Mouse (Mus musculus) urinary bladder, postnatal 36 days (tissue): ENCODE measurements around the gene Stx3.

Source experiments
- DNase-seq, 2 experiments: peaks; one replicate each; pipeline ENCODE4 v3.0.0; 2022; ENCODE audit warnings: low spot score in 2 of 2, mixed read lengths in 1 of 2

Gene Stx3

DNA sequence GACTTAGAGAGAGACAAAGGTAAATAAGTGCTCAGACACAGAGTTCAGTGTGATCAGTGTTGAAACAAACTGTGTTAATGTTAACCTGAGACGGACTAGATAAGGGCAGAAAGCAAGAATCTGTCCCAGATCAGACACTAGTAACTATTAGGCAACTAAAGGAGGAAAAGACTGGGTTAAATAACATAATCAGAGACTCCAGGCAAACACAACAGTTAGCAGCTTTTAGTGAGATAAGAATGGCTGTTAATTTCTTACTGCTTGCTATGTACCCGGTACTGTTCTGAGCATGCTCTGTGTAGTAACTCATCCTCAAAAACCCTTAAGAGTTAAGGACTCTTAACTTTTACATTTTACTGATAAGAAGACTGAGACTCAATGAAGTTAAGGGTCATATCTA is 93.3 kb downstream of the Stx3 start:
- no peak for DNase-seq
